Mouse (Mus musculus) neural tube, embryonic 11.5 days (tissue): Measurements from ENCODE around the gene 6030452D12Rik. TPM values are rescaled to one million over a fixed set of nuclear protein-coding genes. Genes with fewer than 3 reads are reported as not detected.

ENCODE experiments used
- ATAC-seq: fragments of 200-750 bp; cut with Nextera tagmentation; 2 replicates; pipeline ENCODE4 v1.8.0; 2017; ENCODE audit warnings: moderate number of reproducible peaks, mild to moderate bottlenecking, moderate TSS enrichment, moderate library complexity; ENCODE audit not compliant: insufficient read depth, low FRiP score, low TSS enrichment
- DNase-seq: peaks from one replicate; pipeline ENCODE4 v3.0.0-alpha.2; 2015; ENCODE audit warnings: low spot score
- H3K27ac ChIP-seq: fragments of 300-500 bp; sonication (generic); 2 replicates; pipeline ENCODE4 v1.5.1; 2014; ENCODE audit warnings: low read depth, mild to moderate bottlenecking, low read length
- H3K27me3 ChIP-seq: fragments of 300-500 bp; sonication (generic); 2 replicates; pipeline ENCODE4 v1.6.1; 2014; ENCODE audit warnings: mild to moderate bottlenecking, low read length, mixed read lengths; ENCODE audit not compliant: control insufficient read depth, insufficient read depth
- H3K36me3 ChIP-seq: fragments of 300-500 bp; sonication (generic); 2 replicates; pipeline ENCODE4 v1.6.1; 2014; ENCODE audit warnings: mild to moderate bottlenecking, low read length, moderate library complexity, mixed read lengths; ENCODE audit not compliant: control insufficient read depth, insufficient read depth
- H3K4me1 ChIP-seq: fragments of 300-500 bp; sonication (generic); 2 replicates; pipeline ENCODE4 v1.6.1; 2014; ENCODE audit warnings: low read length, mixed read lengths; ENCODE audit not compliant: control insufficient read depth, insufficient read depth
- H3K4me2 ChIP-seq: fragments of 300-500 bp; sonication (generic); 2 replicates; pipeline ENCODE4 v1.6.1; 2014; ENCODE audit warnings: low read depth, mild to moderate bottlenecking, moderate library complexity
- H3K4me3 ChIP-seq: fragments of 300-500 bp; sonication (generic); 2 replicates; pipeline ENCODE4 v1.5.1; 2014; ENCODE audit warnings: low read depth, low read length
- H3K9ac ChIP-seq: fragments of 300-500 bp; sonication (generic); 2 replicates; pipeline ENCODE4 v1.6.1; 2014; ENCODE audit warnings: mild to moderate bottlenecking, low read length
- H3K9me3 ChIP-seq: fragments of 300-500 bp; sonication (generic); 2 replicates; pipeline ENCODE4 v1.6.1; 2016; ENCODE audit warnings: low read length; ENCODE audit not compliant: control insufficient read depth
- WGBS: fragments of 180-500 bp; shearing (Covaris S2); extraction: QIAGEN DNeasy Blood & Tissue Kit; methylation state at CpG from one replicate; pipeline ENCODE4 v1.1.7; 2014; 5-methylcytosine and 5-hydroxymethylcytosine counted together
- polyA plus RNA-seq: library from polyadenylated mRNA; unstranded; fragments of >200 nt; fragmentation: Nextera tagmentation; extraction: Ambion mirVana; gene quantifications from 2 replicates; pipeline ENCODE4 v1.2.1, GENCODE M21; 2014

Gene 6030452D12Rik
- polyA plus RNA-seq, 1 experiment from 2014 or later, result not detected

- DNase-seq (no peak), ATAC-seq (no peak)
- no peaks in the 10 kb centered on the region for H3K36me3 ChIP-seq
- no peak overlapping the region for H3K4me3 ChIP-seq
- no peaks in the 10 kb centered on the region for H3K9me3 ChIP-seq
- H3K27ac ChIP-seq, result no peak overlapping the region
- no peaks in the 10 kb centered on the region for H3K4me1 ChIP-seq
- H3K9ac ChIP-seq, result no peak overlapping the region
- no peaks in the 10 kb centered on the region for H3K27me3 ChIP-seq
- 77% methylated on average over 11 of the region's 11 CpGs for WGBS
- no peak overlapping the region for H3K4me2 ChIP-seq
Observed at GRCm38 (mm10) chr8:106541002-106541401, 40.7 kb downstream of the 6030452D12Rik start.

DNA sequence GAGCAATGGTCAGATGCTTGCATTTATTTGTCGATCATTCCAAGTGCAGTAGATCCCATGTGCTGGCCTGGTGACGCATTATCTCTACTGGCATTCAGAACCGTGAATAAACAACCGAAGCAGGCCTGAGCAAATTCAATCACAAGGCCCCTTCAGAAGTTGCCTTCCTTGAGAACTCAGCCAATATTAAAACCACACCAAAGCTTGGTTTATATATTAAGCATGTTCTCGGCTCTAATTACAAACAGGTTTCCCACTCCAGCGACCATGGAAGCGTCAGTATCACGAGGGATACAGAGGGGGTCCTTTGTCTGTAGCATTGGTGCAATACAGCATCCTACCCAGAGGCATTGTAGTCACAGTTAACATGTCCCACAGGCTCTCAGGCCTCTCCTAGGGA, 42.7 kb downstream of the 6030452D12Rik start:
- WGBS, result 83% methylated on average over 8 of the region's 8 CpGs
- DNase-seq, result no peak
- no peak overlapping the region for H3K27ac ChIP-seq
- no peaks in the 10 kb centered on the region for H3K27me3 ChIP-seq
- no peaks in the 10 kb centered on the region for H3K9me3 ChIP-seq
- no peak overlapping the region for H3K9ac ChIP-seq
- H3K4me2 ChIP-seq, result no peak overlapping the region
- H3K4me1 ChIP-seq, result no peaks in the 10 kb centered on the region
- ATAC-seq, result no peak
- H3K36me3 ChIP-seq, result no peaks in the 10 kb centered on the region
- H3K4me3 ChIP-seq, result no peak overlapping the region

GRCm38 (mm10) chr8:106545149-106545548, 44.8 kb downstream of the 6030452D12Rik start:
- no peaks in the 10 kb centered on the region for H3K9me3 ChIP-seq
- no peak overlapping the region for H3K4me2 ChIP-seq
- no peaks in the 10 kb centered on the region for H3K27me3 ChIP-seq
- no peak overlapping the region for H3K27ac ChIP-seq
- ATAC-seq, result no peak
- DNase-seq, result no peak
- WGBS, result 95% methylated on average over 2 of the region's 2 CpGs
- H3K36me3 ChIP-seq, result no peaks in the 10 kb centered on the region
- H3K9ac ChIP-seq, result no peak overlapping the region
- H3K4me1 ChIP-seq, result no peaks in the 10 kb centered on the region
- H3K4me3 ChIP-seq, result no peak overlapping the region

DNA sequence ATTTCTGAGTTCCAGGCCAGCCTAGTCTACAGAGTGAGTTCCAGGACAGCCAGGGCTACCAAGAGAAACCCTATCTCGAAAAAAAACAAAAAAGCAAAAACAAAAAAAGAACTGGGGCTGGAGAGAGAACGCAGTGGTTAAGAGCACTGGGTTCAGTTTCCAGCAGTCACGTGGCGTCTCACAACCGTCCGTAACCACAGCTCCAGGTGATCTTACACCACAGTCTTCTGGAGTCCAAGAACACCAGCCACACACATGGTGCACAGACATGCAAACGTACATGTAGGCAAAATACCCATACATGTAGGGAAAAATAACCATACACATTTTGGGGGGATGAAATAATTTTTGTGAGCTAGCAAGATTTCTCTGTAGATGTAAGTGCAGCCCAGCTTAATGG, 46.4 kb downstream of the 6030452D12Rik start:
- H3K4me1 ChIP-seq, result no peaks in the 10 kb centered on the region
- H3K4me3 ChIP-seq, result no peak overlapping the region
- H3K9me3 ChIP-seq, result no peaks in the 10 kb centered on the region
- ATAC-seq, result no peak
- no peak overlapping the region for H3K9ac ChIP-seq
- 85% methylated on average over 7 of the region's 7 CpGs for WGBS
- H3K27me3 ChIP-seq, result no peaks in the 10 kb centered on the region
- no peaks in the 10 kb centered on the region for H3K36me3 ChIP-seq
- no peak overlapping the region for H3K27ac ChIP-seq
- no peak for DNase-seq
- H3K4me2 ChIP-seq, result no peak overlapping the region

- Histone ChIP-seq H3K36me3 (no peaks in the 10 kb centered on the region), H3K9me3 (no peaks in the 10 kb centered on the region), H3K27ac (no peak overlapping the region), H3K27me3 (no peaks in the 10 kb centered on the region), H3K9ac (no peak overlapping the region), H3K4me1 (no peaks in the 10 kb centered on the region), H3K4me3 (no peak overlapping the region), H3K4me2 (no peak overlapping the region)
- 71% methylated on average over 10 of the region's 10 CpGs for WGBS
- ATAC-seq (no peak), DNase-seq (no peak)
Observed at GRCm38 (mm10) chr8:106548366-106548936, 48.1 kb downstream of the 6030452D12Rik start.

DNA sequence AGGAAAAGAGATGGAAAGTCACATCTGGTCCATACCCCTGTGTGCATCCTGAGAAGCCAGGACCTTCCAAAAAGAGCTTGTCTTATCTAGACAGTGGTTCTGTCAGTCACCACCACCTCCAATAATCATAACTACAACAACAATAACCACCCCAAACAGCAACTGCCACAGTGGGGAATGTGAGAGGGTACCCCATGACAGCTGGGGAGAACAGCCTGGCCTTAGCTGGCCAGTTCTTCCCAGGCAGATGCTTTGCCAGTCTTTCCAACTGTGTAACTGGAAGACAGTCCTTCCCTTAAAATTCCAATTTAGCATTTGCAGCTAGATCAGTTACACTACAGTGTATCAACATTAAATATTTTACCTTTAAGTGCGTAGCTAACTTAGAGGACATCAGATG, 50.6 kb downstream of the 6030452D12Rik start:
- Histone ChIP-seq H3K9ac (no peak overlapping the region), H3K27me3 (no peaks in the 10 kb centered on the region), H3K36me3 (no peaks in the 10 kb centered on the region), H3K4me1 (no peaks in the 10 kb centered on the region), H3K4me3 (no peak overlapping the region), H3K9me3 (no peaks in the 10 kb centered on the region), H3K27ac (no peak overlapping the region), H3K4me2 (no peak overlapping the region)
- no peak for ATAC-seq
- 97% methylated on average over 1 of the region's 1 CpGs for WGBS
- no peak for DNase-seq

DNA sequence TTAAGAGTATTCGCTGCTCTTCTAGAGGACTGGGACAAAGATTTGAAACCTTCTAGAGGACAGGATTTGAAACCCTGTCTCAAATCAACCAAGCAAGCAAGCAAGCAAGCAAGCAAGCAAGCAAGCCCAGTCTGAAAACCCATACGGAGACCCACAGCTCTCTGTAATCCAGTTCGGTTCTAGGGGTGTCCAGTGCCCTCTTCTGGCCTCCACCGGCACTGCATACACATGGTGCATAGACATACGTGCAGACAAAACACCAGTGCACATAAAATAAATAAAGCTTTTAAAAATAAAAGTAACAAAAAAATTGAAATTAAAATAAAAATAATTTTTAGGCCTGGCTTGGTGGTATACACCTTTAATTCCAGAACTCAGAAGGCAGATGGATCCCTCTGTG, 53.7 kb downstream of the 6030452D12Rik start:
- no peaks in the 10 kb centered on the region for H3K9me3 ChIP-seq
- 98% methylated on average over 5 of the region's 5 CpGs for WGBS
- no peak overlapping the region for H3K9ac ChIP-seq
- H3K27me3 ChIP-seq, result no peaks in the 10 kb centered on the region
- no peak for ATAC-seq
- no peak overlapping the region for H3K4me2 ChIP-seq
- DNase-seq, result no peak
- no peak overlapping the region for H3K4me3 ChIP-seq
- no peaks in the 10 kb centered on the region for H3K36me3 ChIP-seq
- no peaks in the 10 kb centered on the region for H3K4me1 ChIP-seq
- no peak overlapping the region for H3K27ac ChIP-seq

GRCm38 (mm10) chr8:106556068-106556645, 55.8 kb downstream of the 6030452D12Rik start:
- H3K4me3 ChIP-seq, result no peak overlapping the region
- no peaks in the 10 kb centered on the region for H3K27me3 ChIP-seq
- WGBS, result 67% methylated on average over 6 of the region's 7 CpGs
- ATAC-seq (no peak), DNase-seq (no peak)
- H3K4me1 ChIP-seq, result no peaks in the 10 kb centered on the region
- H3K27ac ChIP-seq, result no peak overlapping the region
- no peaks in the 10 kb centered on the region for H3K9me3 ChIP-seq
- H3K36me3 ChIP-seq, result no peaks in the 10 kb centered on the region
- H3K9ac ChIP-seq, result no peak overlapping the region
- no peak overlapping the region for H3K4me2 ChIP-seq
